Mouse (Mus musculus): Measurements from ENCODE around the gene Nr2e1.

DNA sequence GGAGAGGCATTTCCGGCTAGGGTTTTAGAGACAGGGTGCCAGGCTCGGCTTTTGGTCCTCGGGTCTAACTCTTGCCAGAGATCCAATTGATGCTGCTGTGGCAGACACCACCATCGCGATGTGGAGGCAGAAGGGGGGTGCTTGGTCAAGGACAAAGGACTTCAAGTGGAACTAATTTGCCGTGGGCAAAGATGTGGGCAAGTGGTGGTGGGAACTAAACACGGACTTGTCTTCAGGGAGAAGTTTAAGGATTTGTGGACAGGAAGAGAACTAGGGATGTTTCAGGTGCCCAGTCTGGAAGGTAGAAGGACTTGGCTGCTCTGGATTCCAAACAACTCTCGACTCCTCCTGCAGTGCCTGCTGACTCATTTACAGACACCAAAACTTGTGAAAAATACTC lies 1.7 kb upstream of the Nr2e1 start:
- no peak for TF ChIP-seq CTCF (IDR thresholded peaks at IDR 0.05; ENCODE audit: low read depth)
- TF ChIP-seq EP300 (IDR thresholded peaks at IDR 0.05; ENCODE audit: low read depth): no peak
